25 mouse cellular contexts compared by ENCODE assay signal in the genomic region with DNA sequence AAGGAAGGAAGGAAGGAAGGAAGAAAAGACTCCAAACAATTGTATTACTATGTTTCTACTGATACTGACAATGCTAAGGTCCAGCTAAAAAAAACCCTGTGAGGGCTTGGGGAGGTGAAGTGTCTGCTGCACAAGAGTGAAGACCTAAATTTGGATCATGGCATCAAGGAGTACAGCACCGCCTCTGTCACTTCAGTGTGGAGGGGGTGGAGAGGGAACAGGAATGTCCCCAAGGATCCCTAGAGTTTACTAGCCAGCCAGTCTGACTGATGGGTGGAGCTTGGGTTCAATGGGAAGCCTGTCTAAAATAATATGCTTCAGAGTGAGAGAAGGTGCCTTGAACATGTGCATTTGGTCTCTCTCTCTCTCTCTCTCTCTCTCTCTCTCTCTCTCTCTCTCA. TPM values are rescaled to one million over a fixed set of nuclear protein-coding genes. Genes with fewer than 3 reads are reported as not detected.
DNase-seq lines count a peak whose midpoint lies in the region; ATAC-seq and TF ChIP-seq lines count a peak whose summit lies in the region.
"Had no signal": no experiment of that assay in that cellular context is flagged by ENCODE, and none has a peak within 500 bp of the region (broad histone marks: within the 10 kb centered on the region; RNA-seq: fewer than 3 reads in every experiment).

No protein-coding gene starts in this region.

- TF ChIP-seq POLR2A in ES-Bruce4 (IDR thresholded peaks at IDR 0.05; ENCODE audit: insufficient read depth, low read length), result no peak

- no peaks in the 10 kb centered on the region for H3K27me3 ChIP-seq in E14TG2a.4 (ENCODE audit: insufficient read depth, low read length)
- no peaks in the 10 kb centered on the region for H3K27me3 ChIP-seq in ES-Bruce4 (ENCODE audit: control insufficient read depth, insufficient read depth, low read length, poor library complexity, severe bottlenecking)
- H3K27me3 ChIP-seq in heart, embryonic 11.5 days (ENCODE audit: control insufficient read depth, insufficient read depth, low read length), result no peaks in the 10 kb centered on the region
- H3K27me3 ChIP-seq in heart, postnatal 0 days (ENCODE audit: control insufficient read depth, insufficient read depth, low read length), result no peaks in the 10 kb centered on the region
- no peaks in the 10 kb centered on the region for H3K27me3 ChIP-seq in forebrain, embryonic 16.5 days (replicated peaks; ENCODE audit: control insufficient read depth, insufficient read depth, low read length)
- H3K27me3 ChIP-seq: hindbrain, embryonic 12.5 days; kidney, embryonic 15.5 days; limb, embryonic 13.5 days; liver, embryonic 12.5 days; megakaryocyte, embryonic 14.5 days; neural tube, embryonic 12.5 days; Patski; stomach, embryonic 15.5 days had no signal

- H3K9ac ChIP-seq in ES-Bruce4 (ENCODE audit: low read depth, poor library complexity, severe bottlenecking), result no peak overlapping the region
- H3K9ac ChIP-seq in heart, embryonic 11.5 days (ENCODE audit: low read depth, low read length), result no peak overlapping the region
- no peak overlapping the region for H3K9ac ChIP-seq in heart, postnatal 0 days (replicated peaks; ENCODE audit: low read depth, low read length)
- no peak overlapping the region for H3K9ac ChIP-seq in forebrain, embryonic 16.5 days (replicated peaks; ENCODE audit: low read depth, low read length)
- H3K9ac ChIP-seq: hindbrain, embryonic 12.5 days; kidney, embryonic 15.5 days; limb, embryonic 13.5 days; liver, embryonic 12.5 days; neural tube, embryonic 12.5 days; stomach, embryonic 15.5 days had no signal

- peak; percentile 81 for DNase-seq in heart, postnatal 0 days (ENCODE audit: low spot score)
- no peak for DNase-seq in MN1 (ENCODE audit: low spot score)
- no peak for DNase-seq in ovary, adult 18-20 months (ENCODE audit: low spot score)
- DNase-seq: cerebellum, adult 11 months; cerebellum, adult 9-11 months; kidney, adult 11 months; kidney, postnatal 36 days; layer of hippocampus, postnatal 36 days; midbrain, embryonic 14.5 days; right cerebral cortex, adult 18-20 months; right cerebral cortex, postnatal 4 days; thymus, adult 2 months had no signal

- H3K4me1 ChIP-seq in E14TG2a.4 (replicated peaks; ENCODE audit: low read depth, low read length), result peaks cover 61% of the 10 kb centered on the region
- peaks cover 13% of the 10 kb centered on the region for H3K4me1 ChIP-seq in ES-Bruce4 (ENCODE audit: control insufficient read depth, insufficient read depth, low read length)
- peaks cover 13% of the 10 kb centered on the region for H3K4me1 ChIP-seq in heart, embryonic 11.5 days (ENCODE audit: control insufficient read depth, insufficient read depth, low read length)
- H3K4me1 ChIP-seq in heart, postnatal 0 days (ENCODE audit: control insufficient read depth, insufficient read depth), result peaks cover 29% of the 10 kb centered on the region
- no peaks in the 10 kb centered on the region for H3K4me1 ChIP-seq in forebrain, embryonic 16.5 days (replicated peaks; ENCODE audit: control insufficient read depth, insufficient read depth, low read length)
- H3K4me1 ChIP-seq: hindbrain, embryonic 12.5 days; limb, embryonic 13.5 days; liver, embryonic 12.5 days; neural tube, embryonic 12.5 days; stomach, embryonic 15.5 days had no signal

- 28% methylated on average over 1 of the region's 1 CpGs for WGBS in heart, embryonic 11.5 days (ENCODE audit: insufficient replicate concordance)
- WGBS in heart, postnatal 0 days, result 13% methylated on average over 1 of the region's 1 CpGs
- WGBS in forebrain, embryonic 16.5 days, result 47% methylated on average over 1 of the region's 1 CpGs

- H3K4me3 ChIP-seq in E14TG2a.4 (replicated peaks; ENCODE audit: low read length) (peak overlapping the region; percentile 54), ES-Bruce4 (ENCODE audit: low read depth, low read length) (no peak overlapping the region)
- no peak overlapping the region for H3K4me3 ChIP-seq in heart, embryonic 11.5 days (ENCODE audit: low read depth, low read length)
- no peak overlapping the region for H3K4me3 ChIP-seq in heart, postnatal 0 days (ENCODE audit: low read depth, low read length)
- H3K4me3 ChIP-seq in forebrain, embryonic 16.5 days (replicated peaks; ENCODE audit: low read length), result no peak overlapping the region
- H3K4me3 ChIP-seq: embryonic facial prominence, embryonic 10.5 days; hindbrain, embryonic 12.5 days; kidney, embryonic 15.5 days; limb, embryonic 13.5 days; liver, embryonic 12.5 days; megakaryocyte, embryonic 14.5 days; neural tube, embryonic 12.5 days; stomach, embryonic 15.5 days had no signal

- peak; percentile 74 for ATAC-seq in heart, embryonic 11.5 days (replicated peaks; ENCODE audit: insufficient number of reproducible peaks, low FRiP score, low TSS enrichment)
- peak; percentile 85 for ATAC-seq in heart, postnatal 0 days (ENCODE audit: insufficient read depth, low read depth)
- no peak for ATAC-seq in forebrain, embryonic 16.5 days
- ATAC-seq: liver, embryonic 12.5 days; Patski had no signal

- H3K27ac ChIP-seq in ES-Bruce4 (ENCODE audit: insufficient read depth, low read length), result peak overlapping the region; percentile 87
- peak overlapping the region; percentile 73 for H3K27ac ChIP-seq in heart, embryonic 11.5 days (ENCODE audit: low read depth, low read length)
- peak overlapping the region; percentile 89 for H3K27ac ChIP-seq in heart, postnatal 0 days (ENCODE audit: low read depth)
- no peak overlapping the region for H3K27ac ChIP-seq in forebrain, embryonic 16.5 days (ENCODE audit: low read length)
- H3K27ac ChIP-seq: embryonic facial prominence, embryonic 10.5 days; hindbrain, embryonic 12.5 days; kidney, embryonic 15.5 days; limb, embryonic 13.5 days; liver, embryonic 12.5 days; neural tube, embryonic 12.5 days; stomach, embryonic 15.5 days had no signal

- H3K9me3 ChIP-seq in E14TG2a.4 (ENCODE audit: low read length), result no peaks in the 10 kb centered on the region
- no peaks in the 10 kb centered on the region for H3K9me3 ChIP-seq in ES-Bruce4 (replicated peaks; ENCODE audit: control insufficient read depth, insufficient read depth, low read length, poor library complexity, severe bottlenecking)
- H3K9me3 ChIP-seq in heart, embryonic 11.5 days (replicated peaks; ENCODE audit: control insufficient read depth, low read length), result 0 out of 2 replicates have a peak, but pooled peaks cover 2% of the 10 kb centered on the region
- no peaks in the 10 kb centered on the region for H3K9me3 ChIP-seq in heart, postnatal 0 days (replicated peaks; ENCODE audit: control insufficient read depth, low read length)
- H3K9me3 ChIP-seq in forebrain, embryonic 16.5 days (ENCODE audit: control insufficient read depth, low read length), result no peaks in the 10 kb centered on the region
- H3K9me3 ChIP-seq: embryonic facial prominence, embryonic 10.5 days; hindbrain, embryonic 12.5 days; kidney, embryonic 15.5 days; limb, embryonic 13.5 days; liver, embryonic 12.5 days; neural tube, embryonic 12.5 days; stomach, embryonic 15.5 days had no signal

- peak overlapping the region; percentile 35 for H3K4me2 ChIP-seq in heart, embryonic 11.5 days
- H3K4me2 ChIP-seq in heart, postnatal 0 days (ENCODE audit: low read depth, low read length), result peak overlapping the region; percentile 41
- no peak overlapping the region for H3K4me2 ChIP-seq in forebrain, embryonic 16.5 days (ENCODE audit: low read length)
- H3K4me2 ChIP-seq: hindbrain, embryonic 12.5 days; kidney, embryonic 15.5 days; limb, embryonic 13.5 days; liver, embryonic 12.5 days; neural tube, embryonic 12.5 days; stomach, embryonic 15.5 days had no signal

- TF ChIP-seq EP300 in ES-Bruce4 (IDR thresholded peaks at IDR 0.05; ENCODE audit: insufficient read depth, low read depth, low read length), result no peak
- TF ChIP-seq EP300 in heart, postnatal 0 days (IDR thresholded peaks at IDR 0.05; ENCODE audit: low read depth), result no peak

- H3K36me3 ChIP-seq in E14TG2a.4 (ENCODE audit: insufficient read depth, low read length) (no peaks in the 10 kb centered on the region), ES-Bruce4 (ENCODE audit: control insufficient read depth, insufficient read depth, low read length, poor library complexity, severe bottlenecking) (no peaks in the 10 kb centered on the region)
- H3K36me3 ChIP-seq in heart, embryonic 11.5 days (ENCODE audit: control insufficient read depth, insufficient read depth, low read length), result no peaks in the 10 kb centered on the region
- H3K36me3 ChIP-seq in heart, postnatal 0 days (replicated peaks; ENCODE audit: control insufficient read depth, insufficient read depth, low read length), result no peaks in the 10 kb centered on the region
- H3K36me3 ChIP-seq in forebrain, embryonic 16.5 days (ENCODE audit: control insufficient read depth, insufficient read depth), result no peaks in the 10 kb centered on the region
- H3K36me3 ChIP-seq: embryonic facial prominence, embryonic 10.5 days; hindbrain, embryonic 12.5 days; kidney, embryonic 15.5 days; limb, embryonic 13.5 days; liver, embryonic 12.5 days; neural tube, embryonic 12.5 days; stomach, embryonic 15.5 days had no signal

- no peak for TF ChIP-seq CTCF in E14TG2a.4 (conservative IDR thresholded peaks at IDR 0.05; ENCODE audit: low read length)
- no peak for TF ChIP-seq CTCF in ES-Bruce4 (IDR thresholded peaks at IDR 0.05; ENCODE audit: low read depth, low read length)
- TF ChIP-seq CTCF in heart, postnatal 0 days (IDR thresholded peaks at IDR 0.05; ENCODE audit: low read depth), result no peak

RNA-seq across cellular contexts. Expression of gene Sap18b, which starts 6.9 kb away (rescaled TPM):
- polyA plus RNA-seq in ES-Bruce4 (2011; ENCODE audit: insufficient read depth, insufficient read length, low read depth, missing spikeins), result 150 and 169 TPM in 2 replicates
- 337 and 363 TPM in 2 replicates for polyA plus RNA-seq in heart, embryonic 11.5 days (2014; fragmentation: Nextera tagmentation; extraction: Ambion mirVana)
- 65.4 and 65.9 TPM in 2 replicates for total RNA-seq in heart, postnatal 0 days (2014; rRNA removed; ENCODE audit: low replicate concordance)
- 283 and 292 TPM in 2 replicates for polyA plus RNA-seq in heart, postnatal 0 days (2015; fragmentation: Nextera tagmentation; extraction: Ambion mirVana)
- polyA plus RNA-seq in forebrain, embryonic 16.5 days (2015; fragmentation: Nextera tagmentation; extraction: Ambion mirVana), result 219 and 261 TPM in 2 replicates

RNA-seq across cellular contexts. Expression of gene Cnot1, which starts 10.9 kb away (rescaled TPM):
- polyA plus RNA-seq in ES-Bruce4 (2011; ENCODE audit: insufficient read depth, insufficient read length, low read depth, missing spikeins), result 465 and 478 TPM in 2 replicates
- polyA plus RNA-seq in heart, embryonic 11.5 days (2014; fragmentation: Nextera tagmentation; extraction: Ambion mirVana), result 72.8 and 94.6 TPM in 2 replicates
- total RNA-seq in heart, postnatal 0 days (2014; rRNA removed; ENCODE audit: low replicate concordance), result 203 and 290 TPM in 2 replicates
- polyA plus RNA-seq in heart, postnatal 0 days (2015; fragmentation: Nextera tagmentation; extraction: Ambion mirVana), result 21.0 and 22.7 TPM in 2 replicates
- polyA plus RNA-seq in forebrain, embryonic 16.5 days (2015; fragmentation: Nextera tagmentation; extraction: Ambion mirVana), result 58.5 and 58.7 TPM in 2 replicates

RNA-seq across cellular contexts. Expression of gene Slc38a7, which starts 35.1 kb away (rescaled TPM):
- 21.6 and 23.0 TPM in 2 replicates for polyA plus RNA-seq in ES-Bruce4 (2011; ENCODE audit: insufficient read depth, insufficient read length, low read depth, missing spikeins)
- 11.8 and 12.4 TPM in 2 replicates for polyA plus RNA-seq in heart, embryonic 11.5 days (2014; fragmentation: Nextera tagmentation; extraction: Ambion mirVana)
- 8.7 and 12.5 TPM in 2 replicates for total RNA-seq in heart, postnatal 0 days (2014; rRNA removed; ENCODE audit: low replicate concordance)
- 7.2 and 7.8 TPM in 2 replicates for polyA plus RNA-seq in heart, postnatal 0 days (2015; fragmentation: Nextera tagmentation; extraction: Ambion mirVana)
- polyA plus RNA-seq in forebrain, embryonic 16.5 days (2015; fragmentation: Nextera tagmentation; extraction: Ambion mirVana), result 29.9 and 31.1 TPM in 2 replicates
